Mouse (Mus musculus) brain, embryonic 14.5 days (tissue): ENCODE data around the gene Cd47. TPM values are rescaled to one million over a fixed set of nuclear protein-coding genes. Genes with fewer than 3 reads are reported as not detected.
A peak's percentile ranks its signal among the peaks of the same experiment; 100 is the strongest.

ENCODE experiments used
- DNase-seq: peaks from one replicate; pipeline ENCODE4 v3.0.0-alpha.2; 2011; ENCODE audit warnings: low read depth
- CTCF ChIP-seq: fragments of 200-500 bp; IDR thresholded peaks from 2 replicates; pipeline ENCODE4 v1.5.1; 2012; ENCODE audit warnings: inconsistent platforms, mild to moderate bottlenecking, moderate library complexity, borderline replicate concordance; ENCODE audit not compliant: insufficient read depth, insufficient read length; ENCODE audit errors: extremely low read depth
- POLR2A ChIP-seq: fragments of 200-500 bp; IDR thresholded peaks from 2 replicates; pipeline ENCODE4 v1.6.1; 2012; ENCODE audit warnings: mild to moderate bottlenecking, inconsistent platforms, borderline replicate concordance; ENCODE audit not compliant: poor library complexity, insufficient read depth, insufficient read length, severe bottlenecking; ENCODE audit errors: extremely low read depth
- polyA plus RNA-seq: library from polyadenylated mRNA; depleted of rRNA; stranded (reverse); fragments of >200 nt; gene quantifications from 2 replicates; pipeline ENCODE4 v1.2.3, GENCODE M21; 2012

Gene Cd47
- polyA plus RNA-seq, 1 experiment = 58.5 TPM

GRCm38 (mm10) chr16:49924941-49925340, 124.6 kb downstream of the Cd47 start:
- DNase-seq = no peak
- TF ChIP-seq POLR2A (no peak), CTCF (no peak)

- no peak for TF ChIP-seq POLR2A
- TF ChIP-seq CTCF = no peak
These were observed 132.9 kb downstream of the Cd47 start for GRCm38 (mm10) chr16:49933274-49933673.

GRCm38 (mm10) chr16:49936008-49936443, 135.7 kb downstream of the Cd47 start:
- TF ChIP-seq CTCF (no peak), POLR2A (no peak)
- DNase-seq = no peak

More at GRCm38 (mm10) chr16:49933274-49933673, 132.9 kb downstream of the Cd47 start:
- DNase-seq = no peak

DNA sequence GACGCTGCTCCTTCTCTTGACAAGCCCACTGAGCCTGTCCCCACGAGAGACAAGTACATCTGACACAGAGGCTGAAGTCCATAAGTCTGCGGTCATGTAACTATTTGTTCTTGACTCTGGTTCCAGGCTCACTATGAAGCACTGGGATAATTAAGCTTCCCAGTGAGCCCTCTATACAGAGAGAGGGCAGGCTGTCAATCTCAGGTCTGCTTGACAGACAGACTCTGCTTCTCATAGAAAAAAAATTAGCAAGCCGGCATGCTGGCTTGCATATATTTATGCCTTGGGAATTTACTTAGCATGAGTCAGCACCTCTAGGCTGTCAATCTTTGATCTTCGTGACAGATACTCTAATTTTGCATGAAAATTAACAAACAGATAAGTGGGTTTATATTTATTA, 136.5 kb downstream of the Cd47 start:
- peak; percentile 68 for DNase-seq
- no peak for TF ChIP-seq CTCF
- TF ChIP-seq POLR2A = no peak

DNA sequence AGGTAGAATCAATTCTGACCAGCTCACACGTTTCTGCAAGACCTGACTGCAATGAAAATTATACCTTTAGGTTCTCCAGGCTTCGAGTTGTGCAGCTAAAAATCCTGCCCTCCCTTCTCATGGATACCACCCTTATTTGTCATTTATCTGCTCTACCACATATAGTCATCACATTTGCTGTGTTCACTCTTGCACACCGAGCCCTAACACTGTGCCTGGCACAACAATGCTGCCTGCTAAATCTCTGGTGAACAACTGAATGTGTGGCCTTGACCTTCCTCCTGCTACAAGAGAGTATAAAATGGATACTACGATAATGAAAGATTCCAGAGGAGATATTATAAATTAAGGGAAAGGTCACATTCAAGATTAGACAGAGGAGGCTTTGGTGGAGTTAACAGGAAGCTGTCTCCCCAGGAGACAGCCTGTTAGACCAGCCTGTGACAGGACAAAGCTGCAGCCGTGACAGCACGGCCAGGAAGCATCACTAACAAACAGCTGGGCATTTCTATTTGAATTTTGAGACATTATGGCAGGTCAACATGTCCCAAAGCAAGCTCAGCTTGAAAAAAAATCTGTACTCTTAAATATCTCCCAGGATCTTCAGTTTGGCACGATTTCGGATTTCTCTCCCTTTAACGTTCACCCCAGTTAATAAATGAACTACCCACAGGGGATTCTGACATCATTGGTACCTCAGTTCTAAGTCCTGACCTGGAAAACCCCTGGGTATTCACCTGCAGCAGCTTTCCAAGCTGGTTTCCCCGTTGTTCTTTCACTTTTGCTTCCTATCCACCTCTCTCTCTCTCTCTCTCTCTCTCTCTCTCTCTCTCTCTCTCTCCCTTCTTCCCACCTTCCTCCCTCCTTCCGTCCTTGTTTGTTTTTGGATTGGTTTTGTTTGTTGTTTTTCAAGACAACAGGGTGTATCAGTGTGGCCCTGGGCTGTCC, 137.2 kb downstream of the Cd47 start:
- no peak for DNase-seq
- no peak for TF ChIP-seq CTCF

GRCm38 (mm10) chr16:49938483-49939301, 138.4 kb downstream of the Cd47 start:
- no peak for DNase-seq
- TF ChIP-seq POLR2A = no peak
- 0 out of 2 replicates have a peak, but pooled peaks have one; percentile 8 for TF ChIP-seq CTCF

DNA sequence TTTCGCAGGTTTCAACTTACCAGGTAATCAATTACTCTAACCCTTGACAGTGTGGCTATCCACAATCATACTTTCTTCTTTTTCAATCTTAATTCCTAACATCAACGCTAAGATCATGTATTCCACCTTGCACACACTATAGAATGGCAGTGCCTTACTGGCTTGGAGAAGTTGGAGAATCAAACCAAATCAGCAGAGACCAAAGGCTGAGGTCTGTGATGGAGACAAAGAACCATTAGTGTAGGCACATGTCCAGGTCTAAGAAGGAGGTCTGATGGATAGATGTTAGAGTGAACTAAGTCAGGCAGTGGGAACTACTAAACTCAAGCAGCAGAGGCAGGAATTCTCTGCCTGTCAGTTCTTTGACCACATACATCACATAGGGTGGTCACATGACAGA, 139.0 kb downstream of the Cd47 start:
- TF ChIP-seq CTCF = no peak
- TF ChIP-seq POLR2A = no peak

GRCm38 (mm10) chr16:49940473-49940872, 140.1 kb downstream of the Cd47 start:
- DNase-seq = no peak
- no peak for TF ChIP-seq POLR2A
- no peak for TF ChIP-seq CTCF

More for the DNA sequence above, 139.0 kb downstream of the Cd47 start:
- no peak for DNase-seq

- TF ChIP-seq CTCF (no peak), POLR2A (no peak)
These were observed 140.7 kb downstream of the Cd47 start for GRCm38 (mm10) chr16:49941031-49941430.

DNA sequence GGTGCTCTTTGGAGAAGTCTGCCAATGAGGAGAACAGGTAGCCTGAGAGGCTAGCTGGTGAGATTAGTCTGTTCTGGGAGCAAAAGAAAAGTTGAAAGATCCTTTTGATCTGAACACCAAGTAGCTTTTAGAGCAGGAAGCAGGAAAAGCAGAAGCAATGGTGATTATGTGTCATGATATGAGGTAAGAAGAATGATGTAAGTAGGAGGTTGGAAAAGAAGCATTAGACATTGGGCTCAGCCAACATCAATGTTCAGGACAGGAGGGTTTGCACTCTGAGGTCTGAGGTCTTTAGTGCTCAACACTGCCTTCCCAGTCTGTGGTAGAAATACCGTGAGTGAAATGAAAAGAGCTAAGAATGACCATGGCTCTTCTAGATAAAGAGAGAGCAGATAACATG, 143.4 kb downstream of the Cd47 start:
- no peak for TF ChIP-seq POLR2A
- TF ChIP-seq CTCF = no peak

More at GRCm38 (mm10) chr16:49941031-49941430, 140.7 kb downstream of the Cd47 start:
- no peak for DNase-seq

GRCm38 (mm10) chr16:49945084-49945483, 144.8 kb downstream of the Cd47 start:
- no peak for DNase-seq
- no peak for TF ChIP-seq CTCF
- TF ChIP-seq POLR2A = no peak

More for the DNA sequence above, 143.4 kb downstream of the Cd47 start:
- DNase-seq = no peak

GRCm38 (mm10) chr16:49947049-49947448, 146.7 kb downstream of the Cd47 start:
- DNase-seq = no peak
- TF ChIP-seq CTCF = no peak
- no peak for TF ChIP-seq POLR2A

DNA sequence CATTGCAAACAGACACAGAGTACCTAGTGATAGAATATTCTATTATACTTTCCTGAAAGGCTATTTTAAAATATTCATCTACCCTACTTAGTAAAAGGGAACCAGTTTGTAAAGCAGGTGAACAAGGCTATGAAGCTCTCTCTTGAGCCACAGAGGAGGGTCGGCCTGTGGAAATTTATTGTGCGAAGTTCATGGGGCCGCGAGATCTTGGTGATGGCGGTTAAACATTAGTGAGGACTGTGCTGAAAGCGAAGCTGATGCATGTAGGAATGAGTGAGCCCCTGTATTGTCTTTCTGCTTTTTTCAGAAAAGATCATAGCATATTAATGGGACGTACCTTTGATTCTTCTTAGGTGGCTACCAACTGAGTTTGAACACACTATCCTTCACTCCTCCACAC, 147.3 kb downstream of the Cd47 start:
- no peak for DNase-seq
- TF ChIP-seq CTCF = no peak
